Mouse (Mus musculus): ENCODE measurements around the gene Fkbp5. TPM values are rescaled to one million over a fixed set of nuclear protein-coding genes. Genes with fewer than 3 reads are reported as not detected.
A peak's percentile ranks its signal among the peaks of the same experiment; 100 is the strongest.
"Not testable (repeated sequence)": the region's sequence is repeated elsewhere in the genome, so short reads cannot be mapped to it uniquely, and the experiment has no call there.

The Fkbp5 gene
- polyA plus RNA-seq, 3 experiments from 2014 or later, result 19.3 to 24.5 (median 20.4) TPM

DNA sequence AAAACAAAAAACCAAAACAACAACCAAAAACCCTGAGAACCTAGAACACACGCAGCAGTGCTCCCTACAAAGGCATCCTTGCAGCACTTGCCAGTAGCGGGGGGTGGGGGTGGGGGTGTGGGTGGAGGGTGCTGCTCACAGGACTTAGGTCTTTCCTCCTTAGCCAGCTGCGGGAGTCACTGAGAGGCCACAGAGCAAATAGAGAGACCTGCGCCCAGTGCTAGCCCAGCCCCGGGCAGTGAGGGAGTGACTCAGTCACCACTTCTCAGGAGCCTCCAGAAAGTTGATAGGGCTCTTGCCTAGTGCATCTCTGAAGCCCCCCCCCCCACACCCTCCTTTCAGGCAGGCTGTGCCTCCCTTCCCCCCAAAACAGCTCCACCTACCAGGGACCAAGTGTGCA, 148.3 kb downstream of the Fkbp5 start:
- ATAC-seq, result no peak

DNA sequence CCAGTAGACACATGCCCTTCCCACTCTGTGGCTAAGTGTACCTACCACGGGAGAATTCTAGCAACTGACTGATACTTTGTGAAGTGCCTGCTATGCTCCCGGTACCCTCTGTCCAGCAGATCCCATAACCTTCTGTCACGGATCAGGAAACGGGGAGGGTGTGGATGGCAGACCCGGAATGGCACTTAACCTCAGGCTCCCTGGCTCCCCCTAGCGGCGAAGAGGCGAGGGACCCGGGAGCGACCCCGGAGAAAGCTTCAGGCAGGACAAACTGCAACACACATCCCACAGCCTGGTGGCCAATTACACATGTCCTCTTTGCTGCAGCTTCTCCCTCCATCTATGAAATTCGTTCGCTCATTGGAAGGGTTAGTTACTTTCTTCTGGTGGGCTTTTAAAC, 148.9 kb downstream of the Fkbp5 start:
- ATAC-seq, result no peak

DNA sequence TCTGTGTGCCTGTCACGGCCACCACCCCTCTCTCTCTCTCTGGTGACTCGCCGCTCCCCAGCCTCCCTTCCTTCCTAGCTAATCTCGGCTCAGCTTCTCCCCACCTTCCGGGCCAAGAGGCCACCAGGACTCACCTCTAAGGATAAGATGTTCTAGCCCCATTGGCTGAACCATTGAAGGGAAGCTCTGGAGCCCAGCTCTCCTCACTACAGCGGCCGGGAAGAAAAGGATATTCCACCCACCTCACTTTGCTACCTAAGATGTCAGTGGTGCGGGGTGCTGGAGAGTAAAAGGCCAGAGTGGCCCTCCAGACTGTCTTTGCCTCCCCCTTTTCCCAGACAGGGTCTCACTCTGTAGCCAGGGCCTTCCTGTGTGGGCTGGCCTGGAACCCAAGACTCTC, 152.2 kb downstream of the Fkbp5 start, which contains the start of gene Tulp1:
Gene Tulp1 (minus strand): TSS at position 101 of the 400 bp plus-strand sequence.
- no peak for ATAC-seq

DNA sequence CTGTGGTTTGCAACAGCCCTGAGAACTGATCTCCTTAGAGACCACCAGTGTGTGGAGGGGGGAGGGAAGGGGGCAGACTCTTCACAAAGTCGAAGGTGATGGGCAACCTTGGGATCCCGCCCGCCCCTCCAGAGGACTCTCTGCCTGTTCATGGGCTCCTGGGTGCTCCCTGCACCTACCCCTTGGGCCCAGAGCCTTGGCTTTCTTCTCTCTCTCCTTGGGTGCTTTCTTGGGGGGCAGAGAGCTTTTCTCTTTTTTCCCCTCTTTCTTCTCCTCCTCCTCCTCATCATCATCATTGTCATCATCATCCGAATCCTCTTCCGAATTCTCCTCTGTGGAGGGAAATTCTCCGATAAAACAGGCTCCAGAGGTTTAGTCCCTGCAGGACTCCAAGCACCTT, 153.8 kb downstream of the Fkbp5 start:
- no peak for ATAC-seq

DNA sequence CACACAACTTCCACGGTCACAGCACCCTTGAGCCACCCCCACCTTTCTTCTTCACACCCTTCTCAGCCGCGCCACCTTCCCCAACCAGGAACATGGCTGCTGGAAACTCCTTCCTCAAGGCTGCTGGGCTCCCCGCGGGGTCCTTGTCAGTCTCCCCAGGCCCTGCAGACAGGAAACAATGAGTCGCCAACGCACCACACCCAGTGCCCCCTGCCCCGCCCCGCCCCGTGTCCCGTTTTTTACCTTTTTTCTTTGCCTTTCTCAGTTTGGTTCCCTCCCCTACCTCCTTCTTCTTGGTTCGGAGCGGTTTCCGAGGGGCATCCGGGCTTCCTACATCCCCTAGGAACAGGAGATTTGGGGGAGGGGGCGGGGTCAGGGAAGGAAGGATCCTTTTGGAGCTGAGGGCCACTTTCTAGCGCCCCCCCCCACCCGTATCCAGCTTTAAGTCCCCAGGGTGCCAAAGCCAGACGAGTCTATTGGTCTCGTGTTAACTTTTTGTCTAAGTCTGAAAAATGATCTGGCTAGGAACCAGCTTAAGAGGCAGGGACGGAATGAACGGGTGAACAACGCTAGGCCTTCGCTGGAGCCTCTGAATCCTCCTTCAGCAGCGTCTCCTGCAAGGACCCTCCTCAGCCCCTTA, 154.6 kb downstream of the Fkbp5 start:
- no peak for ATAC-seq

DNA sequence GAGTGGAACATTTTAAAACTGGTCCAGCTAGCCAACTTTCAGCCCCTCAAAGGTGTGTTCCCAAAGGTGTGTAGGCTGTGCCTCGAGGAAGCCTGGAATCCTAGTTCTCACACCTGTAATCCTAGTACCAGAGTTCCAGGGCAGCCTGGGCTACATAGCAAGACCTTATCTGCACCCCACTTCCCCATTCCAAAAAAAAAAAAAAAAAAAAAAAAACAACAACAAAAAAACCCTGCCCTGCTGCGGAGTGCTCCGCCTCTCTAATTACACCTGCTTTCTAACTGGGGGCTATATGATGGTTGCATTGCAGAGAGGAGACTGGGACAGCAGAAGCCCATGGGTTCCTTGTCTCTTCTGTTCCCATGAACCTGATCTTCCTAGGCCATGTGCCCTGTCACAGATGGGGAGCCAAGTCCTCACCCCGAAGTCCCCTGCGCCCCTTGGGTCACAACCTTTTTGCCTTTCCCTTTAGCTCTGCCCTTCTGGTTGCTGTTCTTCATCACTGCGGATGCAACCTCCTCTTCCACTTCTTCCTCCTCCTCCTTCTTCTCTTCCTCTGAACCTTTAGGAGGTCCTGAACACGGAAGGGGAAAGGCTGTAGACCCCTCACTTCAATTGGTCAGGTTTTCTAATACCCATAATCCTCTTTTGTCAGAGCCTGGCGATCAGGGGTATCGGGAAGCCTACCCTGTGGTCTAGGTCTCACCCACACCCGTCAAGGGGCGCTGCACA, 155.2 kb downstream of the Fkbp5 start:
- no peak for ATAC-seq

DNA sequence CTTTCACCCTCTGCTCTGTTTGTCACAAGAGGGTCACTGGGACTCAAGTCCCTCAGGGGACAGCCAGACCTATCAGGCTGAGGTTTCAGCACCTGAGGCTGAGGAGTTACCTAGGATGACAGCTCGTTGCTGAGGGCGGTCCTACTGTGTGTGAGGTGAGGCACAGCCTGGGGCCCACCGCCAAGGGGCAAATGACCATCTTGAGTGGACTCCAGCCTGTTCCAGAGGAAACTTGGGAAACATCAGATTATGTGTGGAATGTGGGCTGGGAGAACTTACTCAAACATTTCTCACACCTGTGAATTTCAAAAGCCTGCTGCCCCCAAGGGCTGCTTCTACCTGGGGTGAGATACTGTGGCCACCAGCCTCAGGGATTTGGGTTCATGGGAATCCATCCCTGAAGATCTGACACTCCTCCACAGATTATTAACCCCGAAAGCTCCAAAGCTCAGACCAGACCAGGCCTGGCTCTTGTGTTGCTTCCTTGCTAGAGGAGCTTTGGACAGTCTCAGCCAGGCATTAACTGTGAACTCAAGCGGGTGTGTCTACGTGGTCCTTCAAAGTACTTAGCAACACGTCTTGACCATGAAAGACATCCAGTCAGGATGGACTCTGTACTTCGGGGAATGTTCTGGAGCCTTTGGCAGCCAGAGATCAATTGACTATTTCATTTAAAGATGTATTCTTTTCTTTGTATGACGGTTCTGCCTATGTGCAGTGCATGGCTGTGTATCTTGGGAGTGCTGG, 156.6 kb downstream of the Fkbp5 start:
- ATAC-seq, result no peak

DNA sequence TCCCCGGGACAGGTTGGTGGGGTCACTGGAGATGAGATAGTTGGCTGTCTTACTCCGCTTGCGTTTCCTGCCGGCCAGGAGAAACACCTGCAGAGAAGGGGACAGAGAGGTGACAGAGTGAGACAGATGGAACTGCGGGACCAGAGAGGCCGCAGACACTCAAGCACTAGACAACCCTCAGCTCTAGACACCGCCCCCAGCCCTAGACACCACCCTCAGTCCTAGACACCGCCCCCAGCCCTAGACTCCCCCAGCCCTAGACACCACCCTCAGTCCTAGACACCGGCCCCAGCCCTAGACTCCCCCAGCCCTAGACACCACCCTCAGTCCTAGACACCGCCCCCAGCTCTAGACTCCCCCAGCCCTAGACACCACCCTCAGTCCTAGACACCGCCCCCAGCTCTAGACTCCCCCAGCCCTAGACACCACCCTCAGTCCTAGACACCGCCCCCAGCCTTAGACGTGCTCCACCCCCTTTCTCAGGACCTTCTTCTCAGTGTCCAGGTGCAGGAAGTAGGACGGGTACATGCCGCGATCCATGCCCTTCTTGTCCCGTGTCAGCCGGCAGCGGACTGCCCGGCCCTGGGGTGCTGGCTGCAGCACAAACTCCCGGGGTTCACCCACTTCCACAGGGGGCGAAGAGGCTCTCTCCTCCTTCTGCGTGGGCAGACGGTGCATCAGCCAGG, 158.6 kb downstream of the Fkbp5 start:
- not testable (repeated sequence) for ATAC-seq

DNA sequence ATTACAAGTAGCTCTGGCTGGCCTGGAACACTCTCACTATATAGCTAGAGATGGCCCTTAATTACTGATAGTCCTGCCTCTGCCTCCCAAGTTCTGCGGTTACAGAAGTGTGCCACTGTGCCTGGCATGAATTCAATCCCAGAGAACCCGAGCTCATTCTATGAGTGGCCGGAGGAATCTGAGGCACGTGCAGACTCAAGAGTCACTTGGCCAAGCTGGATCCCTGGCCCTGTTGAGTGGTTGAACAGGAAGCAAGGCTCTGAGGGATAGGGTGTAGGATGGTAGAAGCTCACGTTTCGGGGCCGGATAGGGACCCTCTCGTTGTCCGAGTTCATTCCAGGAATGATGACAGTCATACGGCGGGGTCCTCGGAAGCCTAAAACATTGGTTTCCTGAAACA, 161.5 kb downstream of the Fkbp5 start:
- no peak for ATAC-seq

DNA sequence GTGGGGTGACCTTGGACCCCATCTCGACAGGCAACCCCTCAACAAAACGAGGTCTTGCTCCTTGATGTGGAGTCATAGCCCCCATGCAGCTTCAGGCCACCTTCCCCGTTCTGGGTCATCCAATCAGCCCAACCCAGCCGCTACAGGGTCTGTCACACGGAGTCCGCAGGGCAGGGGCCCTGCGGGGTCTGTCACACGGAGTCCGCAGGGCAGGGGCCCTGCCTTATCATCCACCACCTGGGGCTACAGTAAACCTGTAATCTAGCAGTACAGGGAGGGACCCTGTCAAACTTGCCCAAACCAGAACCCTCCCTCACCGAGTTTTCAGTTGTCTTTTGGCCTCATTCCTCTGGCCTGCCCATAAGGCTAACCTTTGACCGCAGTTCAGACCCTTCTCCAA, 165.3 kb downstream of the Fkbp5 start:
- ATAC-seq, result no peak

DNA sequence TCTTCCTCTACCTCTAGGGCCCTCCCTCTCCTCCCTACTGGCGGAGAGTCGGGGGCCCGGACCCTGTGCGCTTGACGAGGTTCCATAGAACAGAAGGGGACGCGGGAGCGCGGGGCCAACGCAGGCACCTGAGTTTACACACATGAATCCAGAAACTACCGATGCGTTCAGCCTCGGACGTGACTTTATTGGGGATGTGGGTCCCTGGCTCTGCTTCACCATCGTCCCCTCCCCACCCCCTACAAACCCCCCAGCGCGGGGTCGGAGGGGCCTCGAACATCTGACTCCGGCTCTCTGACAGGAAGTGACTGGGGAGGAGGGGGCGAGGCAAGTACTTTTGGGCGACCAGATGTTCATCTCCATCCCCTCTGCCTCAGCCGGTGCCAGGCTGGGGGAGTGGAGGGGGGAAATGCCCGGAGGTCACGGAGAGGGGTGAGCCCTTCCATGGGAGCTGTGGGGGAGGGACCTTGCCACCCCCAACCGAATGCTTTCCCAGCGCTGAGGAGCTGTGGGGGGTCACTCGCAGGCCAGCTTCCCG, 165.9 kb downstream of the Fkbp5 start:
- no peak for ATAC-seq

DNA sequence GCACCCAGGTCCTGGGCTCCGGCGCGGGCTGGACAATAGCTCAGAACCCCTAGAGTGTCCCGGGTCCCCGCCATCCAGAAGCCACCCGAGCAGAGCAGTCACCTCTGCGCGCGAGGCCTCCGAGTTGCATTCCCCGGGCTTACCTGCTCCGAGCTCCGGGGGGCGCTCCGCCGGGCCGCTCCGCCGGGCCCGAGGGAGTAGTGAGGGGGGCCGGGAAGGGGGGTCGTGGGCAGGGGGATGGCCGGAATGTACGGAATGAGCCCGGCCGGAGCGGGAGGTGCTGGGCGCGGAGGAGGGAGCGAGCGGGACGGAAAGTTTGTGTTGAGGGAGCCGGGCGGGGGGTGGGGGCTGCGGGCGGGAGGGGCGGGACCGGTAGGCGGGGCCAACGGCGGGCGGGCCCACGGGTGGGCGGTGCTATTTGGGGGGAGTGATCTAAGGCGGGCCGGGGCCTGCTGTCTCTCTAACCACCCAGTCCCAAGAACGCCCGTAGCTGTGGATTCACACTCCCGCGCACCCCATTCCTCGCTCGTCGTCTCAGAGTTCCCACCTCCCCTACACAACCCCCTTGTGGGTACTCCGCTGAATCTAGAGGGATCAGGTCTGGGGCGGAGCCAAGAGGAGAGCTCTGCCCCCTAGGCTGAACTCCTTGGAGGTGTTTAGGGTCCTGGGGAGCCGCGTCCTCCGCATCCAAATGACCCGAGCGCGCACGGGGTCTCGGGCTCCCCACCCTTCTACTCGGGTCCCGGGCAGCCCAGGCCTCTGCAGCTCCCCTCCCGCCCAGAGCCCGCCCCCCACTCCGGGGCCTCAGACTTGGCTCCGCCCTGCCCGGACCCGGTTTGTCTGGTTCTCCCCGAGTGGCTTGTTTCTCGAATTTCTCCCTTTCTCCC, 166.6 kb downstream of the Fkbp5 start, which contains the start of gene Tead3:
Gene Tead3 (minus strand): TSS at position 352 of the 887 bp plus-strand sequence.
- ATAC-seq, result peak; percentile 32

DNA sequence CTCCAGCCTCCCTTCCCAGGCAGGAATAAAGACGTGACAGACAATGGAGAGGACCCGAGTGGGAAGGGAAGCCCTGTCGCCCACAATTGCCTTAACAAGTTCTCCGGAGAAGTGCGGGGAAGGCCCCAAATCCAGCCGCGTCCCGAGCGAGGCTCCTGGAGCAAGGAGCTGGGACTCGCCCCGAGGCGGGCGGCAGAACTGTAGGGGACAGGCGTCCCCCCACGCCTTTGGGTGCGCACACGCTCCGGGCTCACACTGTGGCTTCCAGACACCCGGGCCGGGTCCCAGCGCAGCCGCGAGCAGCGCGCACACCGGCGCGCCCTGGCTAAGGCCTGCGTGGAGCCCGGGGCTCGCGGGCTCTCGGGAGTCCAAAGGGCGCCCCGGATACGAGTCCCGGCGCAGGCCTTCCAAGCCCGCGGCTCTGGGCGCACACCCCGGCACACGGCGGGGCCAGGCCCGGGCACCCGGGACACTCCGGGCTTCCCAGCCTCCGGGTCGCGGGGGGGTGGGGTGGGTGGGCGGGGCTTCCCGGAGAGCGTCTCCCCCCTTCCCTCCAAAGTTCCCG, 167.3 kb downstream of the Fkbp5 start:
- no peak for ATAC-seq

DNA sequence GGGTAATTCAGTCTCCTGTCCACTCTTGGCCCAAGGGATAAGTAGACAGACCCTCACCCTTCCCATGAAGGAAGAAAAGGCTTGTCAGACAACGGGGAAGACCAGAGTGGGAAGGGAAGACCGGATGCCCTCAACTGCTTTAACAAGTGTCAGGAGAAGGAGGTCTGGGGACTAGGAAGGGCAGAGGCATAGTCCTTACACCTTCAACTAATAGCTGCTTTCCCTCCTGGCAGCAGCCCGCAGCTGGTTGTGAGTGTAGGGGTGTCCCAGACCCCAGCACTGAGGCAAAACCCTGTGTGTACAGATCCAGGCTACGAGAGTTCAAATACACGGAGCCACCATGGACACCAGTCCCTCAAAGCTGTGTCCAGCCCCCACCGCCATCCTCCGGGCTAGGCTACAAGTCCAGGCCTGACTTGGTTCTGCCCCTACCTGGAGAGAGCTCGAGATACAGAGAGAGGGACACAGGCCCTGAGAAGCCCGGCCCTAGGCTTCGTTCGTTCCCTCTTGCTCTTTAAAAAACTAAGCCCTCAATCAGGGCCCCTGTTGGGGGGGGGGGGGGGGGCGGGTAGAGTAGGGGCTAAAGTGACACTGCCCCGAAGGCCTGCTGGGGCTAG, 168.0 kb downstream of the Fkbp5 start:
- ATAC-seq, result no peak

Other genes starting within 250 kb of the Fkbp5 start
- 1 to 10 TPM; 3.2 to 8.3 (median 6.6) TPM for gene Fance, start 204.0 kb downstream of the Fkbp5 start, polyA plus RNA-seq (2017; shearing (Covaris generic))
- gene Rpl10a, start 189.1 kb downstream of the Fkbp5 start, polyA plus RNA-seq (2017; shearing (Covaris generic)), result 100 to 1,000 TPM; 514 to 941 (median 691) TPM
- gene Tead3, start 166.7 kb downstream of the Fkbp5 start, polyA plus RNA-seq (2017; shearing (Covaris generic)), result not detected
- under 1 TPM in 2 of 3 experiments, not detected in 1; 0.24 to 0.39 TPM for gene Tulp1, start 152.3 kb downstream of the Fkbp5 start, polyA plus RNA-seq (2017; shearing (Covaris generic))
- gene Armc12, start 13.3 kb upstream of the Fkbp5 start, polyA plus RNA-seq (2017; shearing (Covaris generic)), result under 1 TPM in 2 of 3 experiments, not detected in 1; 0.46 to 0.78 TPM
- gene Clpsl2, start 31.9 kb upstream of the Fkbp5 start, polyA plus RNA-seq (2017; shearing (Covaris generic)), result not detected
- gene Clps, start 43.2 kb upstream of the Fkbp5 start, polyA plus RNA-seq (2017; shearing (Covaris generic)), result not detected
- gene Lhfpl5, start 58.1 kb upstream of the Fkbp5 start, polyA plus RNA-seq (2017; shearing (Covaris generic)), result 1 to 10 TPM; 1.0 to 2.0 (median 1.9) TPM
- gene Srpk1, start 105.2 kb upstream of the Fkbp5 start, polyA plus RNA-seq (2017; shearing (Covaris generic)), result 100 to 1,000 TPM; 164 to 225 (median 209) TPM
- gene Slc26a8, start 172.7 kb upstream of the Fkbp5 start, polyA plus RNA-seq (2017; shearing (Covaris generic)), result under 1 TPM; 0.21 to 0.88 (median 0.87) TPM
- gene Mapk14, start 173.8 kb upstream of the Fkbp5 start, polyA plus RNA-seq (2017; shearing (Covaris generic)), result 10 to 100 TPM; 17.7 to 24.5 (median 24.2) TPM
- gene AC170998.1, start 208.6 kb upstream of the Fkbp5 start, polyA plus RNA-seq (2017; shearing (Covaris generic)), result 10 to 100 TPM in 2 of 3 experiments, 1 to 10 TPM in 1; 6.0 to 13.5 (median 11.2) TPM